Comparison of ENCODE assay signal across 8 mouse cellular contexts in the genomic region with DNA sequence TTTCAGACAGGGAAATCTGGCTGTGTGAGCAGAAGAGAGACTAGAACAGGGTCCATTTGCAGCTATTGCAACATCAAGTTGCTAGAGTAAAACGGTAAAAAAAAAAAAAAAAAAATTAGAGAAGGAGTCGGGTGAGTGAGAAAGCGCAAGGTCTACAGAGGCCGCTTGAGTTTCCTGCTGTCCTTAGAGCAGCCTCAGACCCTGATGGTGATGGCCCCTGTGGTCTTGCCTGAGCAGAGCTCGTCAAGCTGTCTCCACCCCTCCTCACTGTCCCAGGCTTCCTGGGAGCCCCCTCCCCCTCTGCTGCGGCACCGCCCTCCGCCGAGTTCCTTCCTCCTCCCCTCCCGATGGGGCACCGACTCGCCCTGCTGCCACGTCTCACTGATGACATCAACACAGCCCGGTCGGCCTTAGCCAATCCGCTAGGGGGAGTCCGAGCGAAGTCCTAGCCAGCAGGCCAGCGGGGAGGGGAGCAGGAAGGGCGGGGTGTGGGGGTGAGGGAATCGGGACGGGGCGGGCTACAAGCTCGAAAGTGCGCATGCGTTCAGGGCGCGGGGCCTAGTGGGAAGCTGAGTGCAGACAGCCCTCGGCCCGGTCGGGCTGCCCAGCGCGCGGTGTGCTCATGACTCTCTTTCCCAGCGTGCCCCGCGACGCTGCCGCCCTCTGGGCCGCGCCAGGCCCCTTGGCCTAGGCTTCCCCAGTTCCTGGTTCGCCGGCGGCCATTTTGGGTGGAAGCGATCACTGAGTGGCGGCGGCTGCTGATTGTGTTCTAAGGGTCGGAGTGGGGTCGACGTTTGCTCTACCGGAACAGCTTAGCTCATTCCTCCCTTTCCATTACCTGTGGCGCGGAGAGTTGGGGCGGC. TPM values are rescaled to one million over a fixed set of nuclear protein-coding genes. Genes with fewer than 3 reads are reported as not detected.
DNase-seq lines count a peak whose midpoint lies in the region; ATAC-seq lines count a peak whose summit lies in the region.

A gene (plus strand): TSS at position 720 of the 863 bp plus-strand sequence.

- WGBS in hindbrain, embryonic 14.5 days: under 1% methylated on average over 52 of the region's 54 CpGs

- DNase-seq in R1 (ENCODE audit: low read depth, low spot score): peak; percentile 100
- peak; percentile 100 for DNase-seq in cerebellum, postnatal 25 days
- DNase-seq in frontal cortex, postnatal 25 days (ENCODE audit: low spot score in 2 of 2): peak; percentile 98 to 100
- DNase-seq in hindbrain, embryonic 14.5 days (ENCODE audit: low spot score): peak; percentile 100
- peak; percentile 100 for DNase-seq in layer of hippocampus, postnatal 36 days
- peak; percentile 100 for DNase-seq in lung, postnatal 36 days
- peak; percentile 100 for DNase-seq in retina, postnatal 1 day
- DNase-seq in urinary bladder, adult 18-20 months (ENCODE audit: low spot score in 2 of 2): peak; percentile 93 to 100

- peak; percentile 98 for ATAC-seq in hindbrain, embryonic 14.5 days (ENCODE audit: low FRiP score)

- peak within 1 kb of the TSS; percentile 98 for H3K27ac ChIP-seq in hindbrain, embryonic 14.5 days

- no peaks in the 10 kb centered on the region for H3K9me3 ChIP-seq in hindbrain, embryonic 14.5 days (ENCODE audit: control insufficient read depth, low read length)

- H3K9ac ChIP-seq in hindbrain, embryonic 14.5 days: peak within 1 kb of the TSS; percentile 98

- H3K36me3 ChIP-seq in hindbrain, embryonic 14.5 days (replicated peaks; ENCODE audit: control insufficient read depth, insufficient read depth): no peaks in the 10 kb centered on the region

- peaks cover 37% of the 10 kb centered on the region for H3K4me1 ChIP-seq in hindbrain, embryonic 14.5 days (replicated peaks; ENCODE audit: control insufficient read depth, insufficient read depth, low read length)

- no peaks in the 10 kb centered on the region for H3K27me3 ChIP-seq in hindbrain, embryonic 14.5 days (ENCODE audit: control insufficient read depth, insufficient read depth, low read length)

- peak within 1 kb of the TSS; percentile 100 for H3K4me3 ChIP-seq in hindbrain, embryonic 14.5 days (replicated peaks; ENCODE audit: low read length)

- H3K4me2 ChIP-seq in hindbrain, embryonic 14.5 days (replicated peaks): peak within 1 kb of the TSS; percentile 83

RNA-seq across cellular contexts. Expression of the gene that starts here (rescaled TPM):
- polyA plus RNA-seq in hindbrain, embryonic 14.5 days (2014; fragmentation: Nextera tagmentation; extraction: Ambion mirVana): 284 and 292 TPM in 2 replicates
- total RNA-seq in layer of hippocampus, postnatal 36 days (2021): 100 to 1,000 TPM; 171 to 179 TPM

Comparison
In these comparisons a context has a peak if more than half of its experiments do, and no peak if none do; other contexts are left out.
1. Peak in every context shown above with its lines: DNase-seq, ATAC-seq, H3K4me3 ChIP-seq and H3K27ac ChIP-seq.